Mouse (Mus musculus) urinary bladder, postnatal 10 days (tissue): ENCODE measurements around the gene Fbxo36.

ENCODE experiments used
- DNase-seq: peaks from one replicate; pipeline ENCODE4 v3.0.0; 2022; ENCODE audit warnings: low spot score

Gene Fbxo36

DNA sequence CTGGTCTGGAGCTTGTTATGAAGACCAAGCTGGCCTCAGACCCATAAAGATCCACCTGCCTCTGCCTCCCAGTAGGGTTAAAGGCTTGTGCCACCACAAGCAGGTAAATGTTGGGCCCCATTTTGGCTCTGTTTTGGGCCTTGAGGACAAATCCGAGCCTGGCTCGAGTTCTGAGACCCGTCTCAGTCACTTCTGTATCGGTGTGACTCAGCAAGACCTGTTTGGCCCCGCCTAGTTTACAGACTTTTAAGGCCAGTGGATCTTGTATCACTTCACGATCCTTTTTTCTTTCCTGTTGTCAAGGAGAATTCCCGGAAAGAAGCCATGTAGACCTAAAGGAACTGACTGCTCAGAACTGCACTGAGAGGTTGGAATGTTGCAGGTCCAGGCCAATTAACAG lies 50.9 kb downstream of the Fbxo36 start:
- DNase-seq = no peak

DNA sequence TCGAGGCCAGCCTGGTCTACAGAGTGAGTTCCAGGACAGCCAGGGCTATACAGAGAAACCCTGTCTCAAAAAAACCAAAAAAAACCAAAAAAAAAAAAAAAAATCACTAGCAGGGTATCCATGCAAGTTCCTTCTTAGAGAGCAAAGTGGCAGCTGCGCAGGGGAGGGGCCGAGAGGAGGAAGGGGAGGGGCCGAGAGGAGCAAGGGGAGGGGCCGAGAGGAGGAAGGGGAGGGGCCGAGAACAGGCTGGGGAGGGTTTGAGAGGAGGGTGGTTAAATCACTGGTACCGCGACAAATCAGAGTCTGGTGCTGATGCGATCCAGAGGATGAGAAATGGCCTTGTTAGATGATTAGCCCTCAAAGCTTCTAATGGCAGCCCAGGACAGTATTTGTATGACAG lies 52.1 kb downstream of the Fbxo36 start:
- no peak for DNase-seq

DNA sequence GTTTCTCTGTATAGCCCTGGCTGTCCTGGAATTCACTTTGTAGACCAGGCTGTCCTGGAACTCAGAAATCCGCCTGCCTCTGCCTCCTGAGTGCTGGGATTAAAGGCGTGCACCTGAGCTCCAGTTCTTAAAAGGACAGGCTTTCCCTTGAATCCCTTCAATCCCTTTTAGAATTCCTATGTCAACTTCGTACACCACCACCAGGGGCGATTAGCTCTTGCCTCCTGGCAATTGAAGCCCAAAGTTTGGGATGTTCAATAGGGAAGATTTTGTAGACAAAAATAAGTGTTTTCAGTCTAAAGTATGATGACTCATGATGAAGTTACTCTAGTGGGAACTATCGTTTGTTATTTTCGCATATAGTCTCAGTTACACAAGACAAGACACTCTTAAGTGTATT lies 57.7 kb downstream of the Fbxo36 start:
- no peak for DNase-seq

DNA sequence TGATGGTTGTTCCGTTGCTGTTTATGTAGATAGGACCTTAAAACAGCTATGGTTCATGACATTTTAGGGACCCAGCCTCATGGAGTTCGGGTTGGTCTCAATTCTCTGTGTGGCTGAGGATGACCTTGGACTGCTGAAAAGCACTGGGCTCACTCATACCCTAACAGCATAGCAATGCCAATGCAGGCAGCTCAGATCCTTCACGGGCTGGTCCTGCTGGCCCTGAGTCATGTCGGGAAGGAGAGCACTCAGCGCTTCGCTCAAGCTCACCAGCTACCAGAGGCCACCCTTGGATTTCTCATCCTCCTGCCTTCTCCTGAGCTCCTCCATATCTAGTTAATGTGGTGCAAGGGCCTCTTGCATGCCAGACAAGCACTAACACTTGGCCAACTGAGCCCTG lies 59.5 kb downstream of the Fbxo36 start:
- DNase-seq = no peak

DNA sequence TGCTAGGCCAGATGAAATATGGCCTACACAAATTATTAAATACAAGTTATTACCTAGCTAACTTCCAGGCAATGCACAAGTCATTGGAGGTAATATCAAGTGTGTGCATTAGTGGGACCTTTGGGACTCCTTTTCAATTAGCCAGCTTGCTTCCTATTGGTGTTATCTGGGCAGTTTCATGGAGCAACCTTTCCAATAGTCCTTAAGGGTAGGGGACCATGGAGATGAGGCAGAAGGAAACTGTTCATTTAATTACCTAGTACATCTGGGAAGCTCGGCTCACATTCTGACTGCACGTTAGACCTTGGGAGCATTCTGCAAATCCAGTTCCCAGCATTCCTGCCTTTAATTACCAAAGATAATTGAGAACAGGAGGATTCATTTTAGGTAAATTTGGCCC lies 64.8 kb downstream of the Fbxo36 start:
- DNase-seq = no peak

DNA sequence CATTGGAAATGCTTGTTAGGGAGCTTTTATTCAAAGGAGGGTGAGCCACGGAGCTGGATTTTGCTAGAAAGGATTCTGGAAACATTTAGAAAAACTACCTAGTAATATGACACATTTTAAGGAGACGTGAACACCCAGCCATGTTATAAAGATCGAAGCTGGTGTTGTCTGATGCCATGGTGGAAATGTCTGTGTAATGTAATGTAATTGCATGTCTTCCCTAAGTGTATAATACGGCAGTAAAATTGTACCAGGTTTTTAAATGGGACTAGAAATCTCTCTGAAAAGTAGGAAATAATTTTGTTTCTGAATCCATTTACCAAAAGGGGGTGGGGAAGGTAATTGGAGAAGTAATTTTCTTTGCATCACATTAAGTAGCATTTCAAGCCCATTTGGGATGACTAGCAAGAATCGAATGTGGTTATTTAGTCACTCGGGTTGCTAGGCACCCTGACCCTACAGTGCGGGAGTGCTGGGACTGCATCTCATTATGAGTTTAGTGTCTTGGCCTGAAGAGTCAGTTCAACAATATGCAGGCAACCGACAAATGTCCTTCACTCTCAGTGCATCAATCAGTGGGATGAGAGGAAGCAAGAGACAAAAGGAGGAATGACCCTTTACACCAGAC lies 70.7 kb downstream of the Fbxo36 start:
- DNase-seq = no peak

DNA sequence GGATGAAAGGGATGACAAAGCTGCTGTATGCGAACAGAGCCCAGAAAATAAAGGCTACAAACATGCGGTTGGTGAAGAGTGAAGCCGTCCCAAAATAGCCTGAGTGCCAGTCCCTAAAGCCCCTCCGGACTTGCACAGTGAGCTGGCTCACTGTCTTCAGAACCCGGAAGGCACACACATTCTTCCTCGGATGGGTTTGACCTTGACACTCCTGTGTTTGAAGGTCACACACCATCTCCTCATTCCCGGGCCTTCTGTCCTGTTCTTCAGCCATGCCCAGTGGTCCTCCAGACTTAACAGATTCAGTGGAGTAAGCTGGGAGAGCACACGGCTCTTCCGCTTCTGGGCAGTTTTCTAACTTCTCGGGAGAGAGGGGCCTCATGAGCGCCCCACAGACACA lies 72.9 kb downstream of the Fbxo36 start:
- DNase-seq = no peak

DNA sequence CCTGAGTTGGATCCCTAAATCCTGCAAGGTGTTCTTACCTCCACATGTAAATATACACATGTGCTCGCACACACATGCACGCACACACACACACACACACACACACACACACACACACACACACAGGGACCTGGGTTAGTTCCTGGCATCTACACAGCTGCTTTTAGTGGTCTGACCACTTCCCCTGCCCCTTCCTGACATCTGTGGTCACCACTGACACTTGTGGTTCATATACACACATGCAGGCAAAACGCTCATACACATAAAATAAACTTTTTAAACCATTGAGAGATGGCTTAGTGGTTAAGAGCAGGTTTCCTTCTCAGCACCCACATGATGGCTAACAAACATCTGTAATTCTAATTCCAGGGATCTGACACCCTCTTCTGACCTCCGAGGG lies 75.4 kb downstream of the Fbxo36 start:
- no peak for DNase-seq

DNA sequence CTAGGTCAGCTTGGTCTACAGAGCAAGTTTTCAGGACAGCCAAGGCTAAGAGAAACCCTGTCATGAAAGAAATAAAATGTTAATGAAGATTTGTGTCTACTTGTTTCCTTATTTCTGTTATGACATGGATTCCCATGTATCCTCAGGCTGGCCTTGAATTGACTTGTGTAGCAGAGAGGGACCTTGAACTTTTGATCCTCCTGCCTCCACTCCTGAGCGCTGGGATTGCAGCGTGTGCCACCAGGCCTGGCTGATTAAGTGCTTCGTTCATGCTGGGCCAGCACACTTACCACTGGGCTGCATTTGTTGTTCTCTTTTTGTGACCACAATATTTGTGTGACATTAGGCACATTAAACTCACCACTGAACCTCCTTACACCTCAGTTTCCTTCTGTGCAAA lies 79.2 kb downstream of the Fbxo36 start:
- no peak for DNase-seq

DNA sequence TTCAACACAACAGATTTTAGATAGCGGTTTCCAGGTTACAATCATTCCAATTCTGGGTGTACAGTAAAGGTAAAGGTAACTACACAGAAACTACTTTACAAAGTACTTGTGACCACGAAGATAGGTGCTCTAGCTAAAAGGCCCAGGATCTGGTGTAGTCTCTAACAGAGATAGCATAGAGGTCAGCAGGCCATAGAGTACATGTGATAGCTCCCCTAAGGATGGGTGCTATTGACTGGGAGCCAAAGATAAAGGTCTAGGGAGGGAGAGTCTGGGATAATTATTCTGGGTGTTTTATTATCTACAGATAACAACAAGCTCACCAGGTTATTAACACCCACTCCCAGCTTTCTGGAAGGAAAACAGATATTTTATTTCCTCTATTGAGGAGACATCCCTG lies 83.8 kb downstream of the Fbxo36 start:
- no peak for DNase-seq

DNA sequence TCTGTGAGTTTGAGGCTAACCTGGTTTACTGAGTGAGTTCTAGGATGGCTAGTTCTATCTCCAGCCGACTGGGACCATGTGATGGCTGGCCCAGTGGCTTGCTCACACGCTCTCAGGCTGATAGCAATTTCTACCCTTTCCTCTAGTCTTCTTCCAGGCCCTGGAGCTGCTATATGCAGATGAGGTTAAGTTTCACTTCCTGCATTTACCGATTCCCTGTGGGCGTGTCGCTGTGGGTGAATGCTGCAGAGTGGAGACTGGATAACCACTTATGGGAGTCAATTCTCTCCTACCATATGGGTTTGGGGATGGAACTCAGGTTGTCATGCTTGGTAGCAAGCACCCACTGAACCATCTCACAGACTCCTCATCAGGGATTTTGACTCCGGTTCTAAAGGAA lies 84.5 kb downstream of the Fbxo36 start:
- no peak for DNase-seq

DNA sequence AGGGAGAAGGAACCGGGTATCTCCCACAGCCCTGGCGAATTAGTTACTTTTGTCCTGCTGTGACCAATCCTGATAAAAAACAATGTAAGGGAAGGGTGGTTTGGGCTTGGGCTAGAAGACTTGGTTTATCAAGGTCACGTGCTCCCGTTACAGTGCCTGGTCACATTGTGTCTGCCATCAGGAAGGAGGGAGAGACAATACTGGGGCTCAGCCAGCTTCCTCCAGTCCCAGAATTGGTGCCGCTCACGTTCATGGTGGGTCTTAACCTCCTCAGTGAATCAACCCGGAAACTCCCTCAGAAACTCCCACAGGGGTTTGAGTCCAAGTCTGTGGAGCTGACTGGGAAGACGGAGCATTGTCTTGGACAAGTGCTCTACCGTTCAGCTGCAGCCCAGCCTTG lies 86.0 kb downstream of the Fbxo36 start:
- no peak for DNase-seq

DNA sequence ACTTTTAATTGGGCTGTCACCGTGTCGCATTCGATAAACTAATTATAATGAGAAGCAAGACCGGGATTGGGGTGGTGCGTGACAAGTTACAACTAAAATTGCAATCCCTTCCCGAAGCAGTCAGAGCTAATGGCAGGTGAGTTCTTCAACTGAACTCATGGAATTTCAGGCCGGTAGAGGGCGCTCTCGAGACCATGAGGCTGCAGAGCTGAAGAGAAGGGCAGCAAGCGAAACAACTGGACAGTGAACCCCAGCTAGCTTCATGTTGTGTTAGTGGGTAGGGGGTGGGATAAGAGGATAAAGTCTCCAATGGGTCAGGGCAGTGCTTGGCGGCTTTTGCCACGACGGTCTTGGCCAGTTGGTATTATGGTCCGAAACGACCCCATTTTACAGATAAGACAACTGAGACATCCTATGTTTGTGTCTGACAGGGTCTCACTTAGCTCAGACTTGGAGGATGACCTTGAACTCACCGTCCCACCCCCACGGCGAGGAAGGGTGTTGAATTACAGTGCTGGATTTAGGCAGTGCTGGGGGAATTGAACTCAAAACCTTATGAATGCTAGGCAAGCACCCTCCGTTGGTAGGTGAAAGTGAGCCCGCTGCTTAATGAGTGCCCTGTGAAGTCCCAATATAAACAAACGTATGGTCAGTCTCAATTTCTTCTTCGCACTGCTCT lies 94.0 kb downstream of the Fbxo36 start:
- DNase-seq = peak; percentile 43

DNA sequence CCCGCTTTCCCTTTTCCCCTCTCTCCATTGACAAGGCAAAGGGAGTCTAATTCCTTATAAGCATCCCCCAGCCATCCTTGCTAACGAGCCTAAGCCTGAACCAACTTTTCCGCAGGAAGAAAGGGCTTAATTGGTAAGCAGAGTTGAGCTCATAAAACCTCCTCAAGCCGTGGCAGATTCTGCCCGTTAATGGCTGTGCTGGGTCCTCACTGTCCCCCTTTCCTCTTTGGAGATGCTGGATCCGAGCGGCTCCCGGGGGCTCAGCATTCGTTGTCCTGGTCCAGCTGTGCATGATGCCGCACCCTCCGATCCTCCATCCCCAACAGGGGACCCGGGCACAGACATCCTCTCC lies 94.5 kb downstream of the Fbxo36 start:
- no peak for DNase-seq

DNA sequence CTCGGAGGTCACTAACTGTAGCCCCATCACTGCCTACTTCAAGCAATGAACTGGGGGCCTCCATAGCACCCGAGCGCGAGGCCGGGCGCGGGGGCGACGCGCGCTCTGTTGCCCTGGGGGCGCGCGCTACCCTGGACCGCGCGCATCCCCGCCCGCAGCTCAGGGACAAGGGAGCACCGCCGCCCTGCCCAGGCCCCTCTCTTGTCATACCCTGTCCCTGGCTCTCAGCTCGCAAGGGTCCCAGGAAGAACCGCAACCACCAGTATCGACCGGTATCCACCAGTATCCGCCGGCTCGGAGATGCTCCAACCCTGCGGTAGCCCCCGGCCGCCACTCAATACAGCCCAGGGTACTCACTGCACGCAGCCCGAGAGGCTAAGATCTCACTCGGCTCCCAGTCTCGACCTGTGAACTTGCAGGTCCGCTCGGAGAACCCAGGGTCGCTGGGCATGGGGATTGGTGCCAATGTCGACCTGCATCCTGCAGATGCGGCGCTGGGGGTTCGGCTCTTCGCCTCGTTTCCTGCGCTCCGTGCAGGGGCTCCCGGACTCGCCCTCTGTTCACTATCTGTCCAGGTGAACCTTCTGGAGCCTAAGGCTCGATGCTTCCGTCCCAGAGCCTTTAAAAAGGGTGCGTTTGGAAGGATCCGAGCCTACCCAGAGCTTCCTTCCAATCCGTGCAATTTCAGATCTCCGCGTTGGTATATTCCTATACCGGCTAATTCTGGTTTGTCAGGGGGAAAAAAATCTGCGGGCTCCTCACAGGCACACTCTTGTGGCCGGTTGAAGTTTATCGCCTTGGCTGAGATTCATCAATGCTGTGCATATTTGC lies 95.1 kb downstream of the Fbxo36 start, which contains the start of gene Slc16a14:
TSS of gene Slc16a14 (minus strand) at position 632 of the 831 bp plus-strand sequence.
- no peak for DNase-seq

DNA sequence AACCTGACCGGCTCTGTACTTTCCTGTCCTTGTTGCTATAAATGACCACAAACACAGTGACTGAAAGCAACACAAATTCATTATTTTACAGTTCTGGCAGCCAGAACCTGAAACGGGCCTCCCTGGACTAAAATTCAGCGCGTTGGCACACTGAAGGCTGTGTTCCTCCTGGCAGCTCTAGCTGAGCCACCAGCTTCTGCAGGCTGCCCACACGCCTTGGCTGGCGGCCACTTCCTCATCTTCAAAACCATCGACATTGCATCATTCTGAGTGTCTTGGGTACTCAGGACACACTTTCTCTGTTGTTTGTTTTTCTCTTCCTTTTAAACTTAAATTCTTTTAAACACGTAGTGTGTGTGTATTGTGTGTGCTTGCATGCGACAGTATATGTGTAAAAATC lies 96.0 kb downstream of the Fbxo36 start:
- DNase-seq = no peak

DNA sequence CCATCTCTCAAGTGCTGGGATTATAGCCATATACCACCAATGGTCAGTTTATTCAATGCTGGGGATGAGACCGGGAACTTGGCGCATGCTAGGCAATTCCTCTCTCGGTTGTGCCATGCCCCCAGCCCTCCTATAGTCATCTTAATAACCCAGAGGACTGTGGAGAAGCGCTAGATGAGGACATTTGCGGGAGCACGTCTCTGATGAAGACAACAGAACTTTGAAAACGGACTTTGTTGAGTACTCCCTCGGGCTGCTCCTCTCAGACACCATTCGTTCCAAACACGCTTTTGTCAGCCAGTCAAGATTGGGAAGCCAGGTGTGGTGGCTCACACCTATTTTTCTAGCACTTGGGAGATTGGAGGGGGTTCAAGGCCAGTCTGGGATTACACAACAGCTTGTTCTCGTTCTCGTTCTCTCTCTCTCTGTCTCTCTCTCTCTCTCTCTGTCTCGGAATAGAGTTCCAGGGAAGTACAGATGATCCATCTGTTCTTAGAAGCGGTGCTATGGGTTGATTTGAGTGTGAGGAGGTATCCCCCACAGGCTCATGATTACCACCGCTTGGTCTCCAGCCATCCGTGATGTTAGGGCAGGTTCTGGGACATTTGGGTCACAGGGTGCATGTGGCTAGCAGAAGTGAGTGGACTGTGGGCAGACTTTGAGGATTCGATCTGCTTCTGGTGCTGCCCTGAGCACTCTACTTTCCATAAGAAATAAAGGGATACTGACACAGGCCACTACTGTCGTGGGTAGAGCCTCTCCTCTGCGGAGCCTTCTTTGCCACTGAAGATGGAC lies 97.3 kb downstream of the Fbxo36 start:
- DNase-seq = no peak

DNA sequence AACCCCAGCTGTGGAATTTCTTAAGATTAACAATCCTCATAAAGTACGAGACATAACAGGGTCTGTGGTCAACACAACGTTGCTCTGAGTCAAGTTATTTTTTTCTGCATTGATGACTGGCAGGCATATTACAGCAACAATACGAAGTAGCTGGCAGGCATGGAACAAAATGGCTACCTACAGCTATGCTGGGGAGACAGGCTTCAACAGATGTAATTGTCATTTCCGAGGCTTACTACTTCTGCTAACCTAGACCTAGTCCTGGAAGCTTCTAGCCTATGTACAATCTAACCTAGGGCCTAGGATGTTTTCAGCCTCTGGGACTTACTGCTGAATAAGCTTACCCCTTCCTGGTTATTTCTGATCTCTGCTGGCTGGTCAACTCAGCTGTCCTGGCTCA lies 99.8 kb downstream of the Fbxo36 start:
- no peak for DNase-seq

DNA sequence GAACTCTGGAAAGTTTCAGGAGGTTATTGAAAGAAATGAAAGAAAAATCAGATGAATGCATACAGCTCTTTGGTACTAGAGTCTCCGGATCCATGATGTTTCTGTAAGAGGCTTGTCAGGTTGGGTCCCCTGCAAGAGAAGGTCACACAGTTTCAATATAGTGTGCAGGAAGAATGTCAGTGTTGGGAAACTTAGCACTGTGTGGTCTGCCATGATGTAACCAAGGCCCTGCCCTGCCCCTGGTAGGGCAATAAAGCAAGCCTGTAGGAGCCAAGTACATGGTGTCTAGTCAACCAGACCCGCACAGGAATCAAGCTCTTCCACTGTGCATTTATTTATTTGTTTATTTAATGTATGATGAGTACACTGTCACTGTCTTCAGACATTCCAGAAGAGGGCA lies 100.7 kb downstream of the Fbxo36 start:
- no peak for DNase-seq

DNA sequence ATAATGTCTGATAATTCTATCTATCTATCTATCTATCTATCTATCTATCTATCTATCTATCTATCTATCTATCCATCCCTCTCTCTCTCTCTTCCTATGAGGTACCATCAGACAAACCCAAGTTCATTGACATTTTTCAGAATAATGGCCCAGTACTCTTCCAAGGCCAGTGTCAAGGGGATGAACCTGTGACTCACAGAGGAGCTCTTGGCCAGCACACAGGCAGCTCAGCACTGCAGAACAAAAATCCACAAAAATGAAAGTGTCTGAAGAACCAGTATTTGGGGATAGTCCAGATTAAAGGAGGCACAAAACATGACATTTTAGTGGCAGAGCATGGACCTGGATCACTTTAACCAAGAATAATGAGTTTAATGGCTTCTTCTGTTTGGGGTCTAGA lies 103.0 kb downstream of the Fbxo36 start:
- no peak for DNase-seq

DNA sequence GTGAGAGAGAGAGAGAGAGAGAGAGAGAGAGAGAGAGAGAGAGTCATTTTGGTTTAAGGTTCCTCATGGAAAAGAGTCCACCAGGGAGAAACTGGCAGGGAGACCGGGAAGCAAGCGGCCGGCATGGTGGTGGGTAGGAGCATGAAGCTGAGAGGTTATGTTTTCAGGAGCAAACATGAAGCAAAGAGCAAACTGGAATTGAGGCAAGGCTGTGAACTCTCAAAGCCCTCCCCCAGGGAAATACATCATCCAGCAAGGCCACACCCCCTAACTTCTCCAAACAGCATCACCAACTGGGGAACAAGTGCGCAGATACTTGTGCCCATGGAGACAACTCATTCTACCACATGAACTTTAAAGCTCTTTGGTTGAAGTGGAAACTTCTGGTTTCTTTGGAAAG lies 103.9 kb downstream of the Fbxo36 start:
- DNase-seq = no peak

DNA sequence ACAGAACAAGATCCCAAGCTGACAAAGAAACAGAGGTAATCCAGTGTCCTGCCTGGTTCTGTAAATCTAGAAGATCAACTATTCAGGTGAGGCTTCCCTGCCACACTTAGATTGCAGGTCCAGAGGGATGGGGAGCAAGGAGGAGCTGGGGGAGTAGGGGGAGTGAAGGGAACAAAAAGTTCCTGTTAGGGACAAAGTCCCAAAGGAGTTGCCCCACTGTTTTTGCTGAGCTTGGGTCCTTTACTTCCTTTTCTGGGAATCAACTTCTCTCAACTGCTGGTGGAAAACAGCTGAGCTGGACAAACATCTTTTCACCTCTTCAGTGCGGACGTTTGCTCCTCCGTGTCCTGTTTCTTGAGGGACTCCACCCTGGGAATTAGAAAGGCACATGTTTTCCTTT lies 106.3 kb downstream of the Fbxo36 start:
- no peak for DNase-seq

DNA sequence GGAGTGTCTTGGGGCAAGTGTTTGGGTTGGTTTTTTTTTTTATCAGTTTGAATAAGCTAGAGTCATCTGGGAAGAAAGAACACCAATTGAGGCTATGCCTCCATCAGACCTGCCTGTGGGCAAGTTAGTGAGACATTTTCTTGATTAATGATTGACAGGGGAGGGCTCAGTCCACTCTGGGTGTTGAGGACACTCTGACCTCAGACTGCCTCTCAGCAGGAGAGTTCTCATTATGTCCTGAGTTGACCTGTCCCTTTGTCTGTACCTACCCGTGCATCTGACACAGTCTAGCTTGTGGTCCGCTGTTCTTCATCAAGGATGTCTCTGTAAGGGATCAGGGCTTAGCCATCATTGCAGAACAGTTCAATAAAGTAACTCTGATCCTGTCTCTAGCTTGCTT lies 107.7 kb downstream of the Fbxo36 start:
- no peak for DNase-seq
